Mouse (Mus musculus): ENCODE measurements around the gene Dynlt3. TPM values are rescaled to one million over a fixed set of nuclear protein-coding genes. Genes with fewer than 3 reads are reported as not detected.
"Not testable (repeated sequence)": the region's sequence is repeated elsewhere in the genome, so short reads cannot be mapped to it uniquely, and the experiment has no call there.

Dynlt3 gene
- 100 to 1,000 TPM; 109 to 110 TPM for total RNA-seq (2021)
- long read RNA-seq, experiment 1, transcript Dynlt3-201 (5 exons, 2,176 nt) = major isoform, 115 of 121 reads
- long read RNA-seq, experiment 1, partial matches to known transcripts = 1 of 121 reads
- long read RNA-seq, experiment 1, other reads (novel, unspliced or antisense) = 4 of 121 reads
- long read RNA-seq, experiment 2, transcript Dynlt3-201 (5 exons, 2,176 nt) = major isoform, 66 of 72 reads
- long read RNA-seq, experiment 2, partial matches to known transcripts = 2 of 72 reads
- long read RNA-seq, experiment 2, other reads (novel, unspliced or antisense) = 4 of 72 reads

- intact Hi-C loops (cut with DNase I) = loop anchor here (10.0 kb wide), 1 partner anchor 402 kb away; no protein-coding TSS in a partner anchor
- Histone ChIP-seq H3K27ac (peak within 1 kb of the TSS; percentile 83), H3K4me3 (peak within 1 kb of the TSS; percentile 56)
- TF ChIP-seq CTCF (IDR thresholded peaks at IDR 0.05) = no peak
- peak; percentile 66 to 75 for DNase-seq (ENCODE audit: extremely low spot score in 1 of 2, low spot score in 2 of 2)
These were observed at the start of gene Dynlt3 for GRCm38 (mm10) chrX:9662391-9663111. Gene Dynlt3, minus strand, starts transcription at chrX:9663003.

- intact Hi-C loops (cut with DNase I) = no loop called here
- no peak overlapping the region for H3K27ac ChIP-seq
- H3K4me3 ChIP-seq = no peak overlapping the region
- TF ChIP-seq CTCF (IDR thresholded peaks at IDR 0.05) = no peak
- no peak for DNase-seq (ENCODE audit: extremely low spot score in 1 of 2, low spot score in 2 of 2)
These were observed 37.0 kb upstream of the Dynlt3 start for GRCm38 (mm10) chrX:9699815-9700214.

DNA sequence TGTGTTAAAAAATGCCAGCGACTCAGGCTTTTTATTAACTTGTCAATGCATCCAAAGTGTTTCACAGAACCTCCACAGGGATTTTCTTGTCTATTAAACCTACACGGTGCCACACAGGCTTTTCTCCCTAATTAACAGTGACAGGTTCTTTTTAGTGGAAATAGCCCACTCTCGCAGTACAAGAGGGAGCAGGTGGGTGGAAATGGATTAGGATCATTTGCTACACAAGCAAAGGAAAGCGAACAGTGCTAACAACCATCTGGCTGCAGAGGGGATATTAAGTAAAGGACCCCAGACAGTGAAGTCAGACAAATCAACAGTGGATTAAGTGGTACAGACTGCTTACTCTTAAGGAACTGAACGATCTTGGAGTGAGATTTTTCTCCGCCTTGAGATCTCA lies 33.2 kb upstream of the Dynlt3 start:
- DNase-seq (ENCODE audit: extremely low spot score in 1 of 2, low spot score in 2 of 2) = no peak
- no peak overlapping the region for H3K27ac ChIP-seq
- TF ChIP-seq CTCF (IDR thresholded peaks at IDR 0.05) = no peak
- intact Hi-C loops (cut with DNase I) = no loop called here
- no peak overlapping the region for H3K4me3 ChIP-seq

DNA sequence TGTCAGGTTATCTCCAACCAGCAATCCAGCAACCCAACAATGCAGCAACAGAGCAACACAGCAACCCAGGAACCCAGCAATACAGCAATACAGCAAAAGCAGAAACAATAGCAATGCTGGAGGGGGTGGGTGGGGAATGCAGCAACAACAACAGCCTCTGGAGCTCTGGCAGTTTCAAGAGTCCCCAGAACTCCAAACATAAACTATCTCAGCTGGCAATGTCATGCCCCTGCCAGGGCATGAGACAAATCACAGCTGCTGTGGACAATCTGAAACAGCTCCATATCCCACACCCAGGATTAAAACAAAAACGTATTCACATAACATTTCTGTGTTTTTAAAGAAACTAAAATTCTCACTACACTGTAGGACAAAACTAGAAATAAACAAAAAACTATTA lies 9.2 kb upstream of the Dynlt3 start:
- Histone ChIP-seq H3K4me3 (no peak overlapping the region), H3K27ac (no peak overlapping the region)
- DNase-seq (ENCODE audit: extremely low spot score in 1 of 2, low spot score in 2 of 2) = no peak
- no peak for TF ChIP-seq CTCF (IDR thresholded peaks at IDR 0.05)
- intact Hi-C loops (cut with DNase I) = no loop called here

DNA sequence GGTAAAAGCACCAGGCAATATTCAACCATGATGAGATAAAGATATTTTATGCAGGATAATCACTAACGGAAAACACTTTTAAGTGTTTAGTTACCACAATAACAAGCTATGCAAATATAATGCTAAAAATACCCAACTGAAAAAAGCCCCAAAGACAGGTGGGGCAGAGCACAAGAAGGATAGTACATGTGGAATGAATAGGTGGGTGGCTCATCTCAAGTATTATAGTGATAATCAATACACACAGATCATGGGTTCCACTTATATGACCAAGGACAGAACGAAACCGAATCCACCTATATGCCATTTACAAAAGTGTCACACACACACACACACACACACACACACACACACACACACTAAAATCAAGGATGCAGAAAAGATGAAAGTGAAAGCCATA lies 8.6 kb upstream of the Dynlt3 start:
- intact Hi-C loops (cut with DNase I) = no loop called here
- TF ChIP-seq CTCF (IDR thresholded peaks at IDR 0.05) = no peak

DNA sequence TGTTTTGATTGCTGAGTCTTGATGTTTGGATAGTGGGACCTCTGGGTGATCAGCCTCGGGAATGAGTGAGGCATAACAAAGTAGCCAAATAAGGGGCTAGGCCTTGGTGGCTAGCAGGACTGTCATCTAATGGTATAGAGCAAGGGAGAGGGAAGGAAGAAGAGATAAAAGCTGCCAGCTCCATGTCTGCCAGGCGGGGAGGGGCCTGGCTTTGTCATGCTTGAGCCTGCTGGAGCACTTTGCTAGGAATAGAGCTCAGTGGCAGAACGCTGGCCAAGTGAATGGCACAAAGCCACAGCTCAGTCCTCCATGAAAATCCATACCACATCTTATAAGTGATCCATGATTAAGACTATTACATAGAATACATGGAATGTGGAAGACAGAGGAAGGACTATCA lies 10.0 kb downstream of the Dynlt3 start:
- DNase-seq (ENCODE audit: extremely low spot score in 1 of 2, low spot score in 2 of 2) = no peak
- TF ChIP-seq CTCF (IDR thresholded peaks at IDR 0.05) = no peak
- Histone ChIP-seq H3K4me3 (no peak overlapping the region), H3K27ac (no peak overlapping the region)
- intact Hi-C loops (cut with DNase I) = no loop called here

More for the DNA sequence above, 8.6 kb upstream of the Dynlt3 start:
- Histone ChIP-seq H3K27ac (no peak overlapping the region), H3K4me3 (no peak overlapping the region)
- no peak for DNase-seq (ENCODE audit: extremely low spot score in 1 of 2, low spot score in 2 of 2)

- intact Hi-C loops (cut with DNase I); H3K4me3 ChIP-seq; DNase-seq (ENCODE audit: extremely low spot score in 1 of 2, low spot score in 2 of 2); H3K27ac ChIP-seq: not testable (repeated sequence)
These were observed 22.2 kb downstream of the Dynlt3 start for GRCm38 (mm10) chrX:9640594-9640993.

- intact Hi-C loops (cut with DNase I); DNase-seq (ENCODE audit: extremely low spot score in 1 of 2, low spot score in 2 of 2); H3K27ac ChIP-seq; H3K4me3 ChIP-seq: not testable (repeated sequence)
- TF ChIP-seq CTCF (IDR thresholded peaks at IDR 0.05) = peak; percentile 22
These were observed 22.7 kb downstream of the Dynlt3 start for GRCm38 (mm10) chrX:9640126-9640525.

Other genes with a start within 250 kb of the Dynlt3 start
- gene Cybb, start 175.2 kb downstream of the Dynlt3 start, total RNA-seq (2021) = under 1 TPM; 0.54 to 0.93 TPM
- gene H2al1o, start 90.6 kb downstream of the Dynlt3 start, total RNA-seq (2021) = not detected
- gene Hypm, start 183.9 kb upstream of the Dynlt3 start, total RNA-seq (2021) = not detected
- gene H2al3, start 186.7 kb upstream of the Dynlt3 start, total RNA-seq (2021) = not detected
- gene Sytl5, start 222.6 kb upstream of the Dynlt3 start, total RNA-seq (2021) = 1 to 10 TPM; 4.9 to 5.6 TPM